Mouse (Mus musculus) kidney, adult 2 months (tissue): ENCODE data around the gene Mgat4d. TPM values are rescaled to one million over a fixed set of nuclear protein-coding genes. Genes with fewer than 3 reads are reported as not detected.
A peak's percentile ranks its signal among the peaks of the same experiment; 100 is the strongest.

Experiments
- DNase-seq: peaks from one replicate; pipeline ENCODE4 v3.0.0; 2021
- H3K27ac ChIP-seq: fragments of 200-500 bp; 2 replicates; pipeline ENCODE4 v1.5.1; 2012; ENCODE audit warnings: low read depth, low read length, control low read depth, inconsistent platforms; ENCODE audit not compliant: insufficient read depth
- H3K27me3 ChIP-seq: fragments of 200-500 bp; replicated peaks from 2 replicates; pipeline ENCODE4 v1.6.1; 2012; ENCODE audit warnings: mild to moderate bottlenecking, moderate library complexity, low read length, inconsistent platforms; ENCODE audit not compliant: control insufficient read depth, insufficient read depth
- H3K36me3 ChIP-seq: fragments of 200-500 bp; 2 replicates; pipeline ENCODE4 v1.6.1; 2012; ENCODE audit warnings: mild to moderate bottlenecking, moderate library complexity, low read length, inconsistent platforms; ENCODE audit not compliant: control insufficient read depth, insufficient read depth
- H3K4me1 ChIP-seq: fragments of 200-500 bp; 2 replicates; pipeline ENCODE4 v1.6.1; 2011; ENCODE audit warnings: low read length; ENCODE audit not compliant: control insufficient read depth, insufficient read depth
- H3K4me3 ChIP-seq: fragments of 200-500 bp; 2 replicates; pipeline ENCODE4 v1.5.1; 2011; ENCODE audit warnings: mild to moderate bottlenecking, low read depth, low read length, control low read depth; ENCODE audit not compliant: insufficient read depth
- CTCF ChIP-seq: fragments of 200-500 bp; conservative IDR thresholded peaks from 2 replicates; pipeline ENCODE4 v1.5.1; 2011; ENCODE audit warnings: low read depth, mild to moderate bottlenecking, control low read depth, low read length, moderate library complexity, mixed read lengths; ENCODE audit not compliant: insufficient read depth, insufficient read length
- POLR2A ChIP-seq: fragments of 200-500 bp; IDR thresholded peaks from one replicate; pipeline ENCODE4 v1.6.1; 2011; ENCODE audit warnings: low read depth, low read length, control low read depth
- WGBS: fragments of 180-500 bp; shearing (Covaris S2); methylation state at CpG from one replicate; pipeline ENCODE4 v1.1.7; 2018; 5-methylcytosine and 5-hydroxymethylcytosine counted together
- polyA plus RNA-seq: library from polyadenylated mRNA; depleted of rRNA; stranded (reverse); fragments of >200 nt; gene quantifications from 2 replicates; pipeline ENCODE4 v1.2.3, GENCODE M21; 2012

Gene Mgat4d
- polyA plus RNA-seq, 1 experiment, result not detected

DNA sequence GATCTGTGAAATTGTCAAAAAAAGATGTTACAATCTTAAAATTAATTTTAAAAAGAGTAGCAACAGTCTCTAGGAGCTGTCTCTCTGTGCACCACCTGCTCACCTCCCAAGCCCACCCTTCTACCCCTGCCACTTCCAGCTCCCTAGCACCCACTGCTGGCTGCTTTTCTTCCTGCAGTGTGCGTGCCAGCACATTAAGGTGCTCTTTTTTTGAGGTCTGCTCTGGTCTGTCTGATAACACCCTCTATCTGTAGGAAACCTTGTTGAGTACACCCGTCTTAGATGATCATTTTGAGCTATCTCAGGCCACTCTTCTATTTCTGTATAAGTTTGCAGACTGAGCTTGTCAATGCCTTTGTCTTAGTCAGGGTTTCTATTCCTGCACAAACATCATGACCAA lies 25.2 kb upstream of the Mgat4d start:
- Histone ChIP-seq H3K4me3 (no peak overlapping the region), H3K4me1 (no peaks in the 10 kb centered on the region), H3K27me3 (no peaks in the 10 kb centered on the region), H3K36me3 (no peaks in the 10 kb centered on the region; the same call in 1 of the 2 replicates), H3K27ac (no peak overlapping the region)
- TF ChIP-seq POLR2A, result no peak
- TF ChIP-seq CTCF, result no peak
- no peak for DNase-seq
- 93% methylated on average over 2 of the region's 2 CpGs for whole genome bisulfite sequencing

DNA sequence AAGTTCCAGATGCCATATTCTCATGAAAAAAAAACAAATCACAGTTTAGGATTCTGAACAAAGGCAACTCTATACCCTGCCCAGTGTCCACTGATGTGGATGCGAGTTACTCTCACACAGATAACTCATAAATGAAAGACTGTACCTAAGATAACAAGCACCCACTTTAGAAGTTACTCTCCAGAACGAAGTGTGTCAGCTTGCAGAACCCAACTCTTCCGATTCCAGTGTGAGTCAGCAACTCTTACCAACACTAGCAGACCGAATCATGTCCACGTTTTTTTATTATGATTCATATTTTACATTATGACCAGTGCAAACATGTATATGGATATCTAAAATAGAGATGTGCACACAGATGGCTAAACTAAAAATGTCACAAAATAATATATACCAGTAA lies 20.4 kb upstream of the Mgat4d start:
- WGBS, result 91% methylated on average over 5 of the region's 5 CpGs
- TF ChIP-seq POLR2A (no peak), CTCF (no peak)
- no peak overlapping the region for H3K4me3 ChIP-seq
- no peak for DNase-seq
- H3K4me1 ChIP-seq, result peaks cover 3% of the 10 kb centered on the region; the same call in 1 of the 2 replicates
- H3K36me3 ChIP-seq, result no peaks in the 10 kb centered on the region
- no peaks in the 10 kb centered on the region for H3K27me3 ChIP-seq
- H3K27ac ChIP-seq, result no peak overlapping the region

DNA sequence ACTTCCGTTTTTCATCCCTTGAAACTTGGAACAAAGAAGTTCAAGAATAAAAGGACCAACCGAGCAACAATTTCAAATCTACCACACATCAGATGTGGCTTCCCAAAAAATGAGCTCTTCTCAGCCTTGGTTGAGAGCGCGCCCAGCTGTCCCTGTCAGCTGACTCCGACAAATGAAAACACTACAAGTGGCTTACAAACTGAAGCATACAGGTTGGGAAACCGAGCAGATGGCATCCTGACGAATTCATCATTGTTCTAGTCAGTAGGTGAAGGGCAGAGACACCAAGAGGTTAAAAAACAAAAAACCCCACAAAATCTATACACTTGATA lies 16.7 kb upstream of the Mgat4d start:
- H3K4me1 ChIP-seq, result peaks cover 5% of the 10 kb centered on the region; the same call in 1 of the 2 replicates
- no peaks in the 10 kb centered on the region for H3K27me3 ChIP-seq
- DNase-seq, result peak; percentile 14
- peak overlapping the region; percentile 99 for H3K4me3 ChIP-seq
- TF ChIP-seq POLR2A (no peak), CTCF (no peak)
- WGBS, result 13% methylated on average over 7 of the region's 7 CpGs
- no peak overlapping the region for H3K27ac ChIP-seq
- H3K36me3 ChIP-seq, result no peaks in the 10 kb centered on the region

DNA sequence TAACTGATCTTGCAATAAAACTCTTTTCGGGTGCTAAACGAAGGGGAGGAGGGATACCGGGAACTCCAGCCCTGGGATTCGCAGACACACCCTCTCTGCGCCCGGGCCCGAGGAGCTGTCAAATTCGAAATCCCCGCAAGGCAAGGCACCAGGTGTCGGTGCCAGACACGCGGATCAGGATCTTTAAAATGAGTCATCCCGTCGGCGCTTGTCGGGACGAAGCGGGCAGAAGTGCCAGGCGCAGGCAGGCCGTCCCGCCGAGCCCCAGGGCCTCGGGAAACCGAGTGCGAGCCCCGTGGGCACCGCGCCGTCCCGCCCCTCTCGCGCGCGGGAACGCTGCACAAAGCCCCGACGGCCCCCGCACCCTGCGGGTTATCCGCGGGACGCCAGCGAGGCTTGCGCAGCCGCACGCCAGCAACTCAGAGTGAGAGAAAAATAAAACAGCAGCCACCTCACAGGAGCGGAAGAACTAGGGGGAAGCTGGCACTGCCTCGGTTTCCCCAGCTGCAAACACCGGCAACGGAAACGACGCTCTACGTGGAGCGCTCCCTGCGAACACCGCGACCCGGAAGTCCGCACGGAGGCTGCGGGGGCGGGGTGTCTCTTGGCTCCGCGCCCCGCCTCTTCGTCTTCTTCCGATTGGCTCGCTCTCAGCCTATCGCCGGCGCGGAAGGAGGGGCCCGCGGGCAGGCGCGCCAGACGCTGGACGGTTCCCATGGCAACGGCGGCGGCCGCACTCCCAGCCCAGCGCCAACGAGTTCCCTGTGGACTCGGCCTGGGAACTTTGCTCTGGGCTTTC lies 16.2 kb upstream of the Mgat4d start, which contains the start of gene Elmod2:
Gene Elmod2 (minus strand): TSS at position 588 of the 799 bp plus-strand sequence.
- TF ChIP-seq POLR2A, result peak; percentile 61
- TF ChIP-seq CTCF, result no peak
- WGBS, result under 1% methylated on average over 85 of the region's 85 CpGs

DNA sequence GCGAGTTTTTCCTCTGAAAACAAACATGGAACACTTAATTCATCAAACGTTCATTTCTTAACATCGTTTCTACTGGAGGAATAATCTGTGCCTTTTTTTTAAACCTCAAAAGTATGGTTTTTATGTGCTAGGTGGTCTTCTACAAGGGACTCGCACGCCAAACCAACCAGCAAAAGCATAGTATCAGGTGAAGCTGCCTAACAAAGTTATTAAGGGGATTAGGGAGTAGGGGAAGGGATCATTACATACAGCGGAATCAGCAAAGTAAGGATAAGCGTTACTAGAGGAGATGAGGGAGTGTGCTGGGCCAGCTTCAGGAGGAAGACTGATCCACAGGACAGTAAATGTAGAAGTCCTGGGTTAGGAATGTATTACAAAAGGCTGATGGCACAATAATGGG lies 15.4 kb upstream of the Mgat4d start:
- peaks cover 5% of the 10 kb centered on the region; the same call in 1 of the 2 replicates for H3K4me1 ChIP-seq
- peak overlapping the region; percentile 72; the same call in 1 of the 2 replicates for H3K27ac ChIP-seq
- no peak for TF ChIP-seq CTCF
- TF ChIP-seq POLR2A, result no peak
- H3K4me3 ChIP-seq, result peak overlapping the region; percentile 48
- DNase-seq, result no peak
- 15% methylated on average over 7 of the region's 7 CpGs for WGBS
- no peaks in the 10 kb centered on the region for H3K27me3 ChIP-seq
- no peaks in the 10 kb centered on the region for H3K36me3 ChIP-seq

More for the DNA sequence above, 16.2 kb upstream of the Mgat4d start, which contains the start of gene Elmod2:
- H3K4me1 ChIP-seq, result peaks cover 5% of the 10 kb centered on the region; the same call in 1 of the 2 replicates
- peak within 1 kb of the TSS; percentile 99 for H3K4me3 ChIP-seq
- DNase-seq, result peak; percentile 99
- H3K27me3 ChIP-seq, result no peaks in the 10 kb centered on the region
- peak within 1 kb of the TSS; percentile 72; the same call in 1 of the 2 replicates for H3K27ac ChIP-seq
- H3K36me3 ChIP-seq, result no peaks in the 10 kb centered on the region

DNA sequence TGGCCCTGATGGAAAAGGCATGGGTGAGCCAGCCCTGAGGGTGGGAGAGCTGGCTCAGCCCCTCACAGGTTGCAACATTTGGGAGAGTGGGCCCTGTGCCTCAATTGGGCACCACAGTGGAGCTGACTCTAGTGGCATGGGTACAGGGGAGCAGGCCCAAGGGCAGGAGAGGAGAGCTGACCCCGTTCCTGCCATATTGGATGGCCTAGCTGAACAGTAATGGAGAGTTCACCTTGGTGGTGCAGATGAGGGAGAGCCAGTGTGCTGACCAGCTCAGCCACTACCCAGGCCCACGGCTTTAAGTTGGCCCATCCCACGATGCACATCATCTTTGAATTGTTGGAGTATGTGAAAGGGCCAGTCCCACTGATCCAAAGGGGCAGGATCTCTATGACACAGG lies 6.2 kb upstream of the Mgat4d start:
- TF ChIP-seq CTCF, result no peak
- TF ChIP-seq POLR2A, result no peak
- H3K36me3 ChIP-seq, result no peaks in the 10 kb centered on the region
- H3K27ac ChIP-seq, result no peak overlapping the region
- no peaks in the 10 kb centered on the region for H3K4me1 ChIP-seq
- no peak overlapping the region for H3K4me3 ChIP-seq
- no peaks in the 10 kb centered on the region for H3K27me3 ChIP-seq
- 83% methylated on average over 3 of the region's 3 CpGs for WGBS
- DNase-seq, result no peak

DNA sequence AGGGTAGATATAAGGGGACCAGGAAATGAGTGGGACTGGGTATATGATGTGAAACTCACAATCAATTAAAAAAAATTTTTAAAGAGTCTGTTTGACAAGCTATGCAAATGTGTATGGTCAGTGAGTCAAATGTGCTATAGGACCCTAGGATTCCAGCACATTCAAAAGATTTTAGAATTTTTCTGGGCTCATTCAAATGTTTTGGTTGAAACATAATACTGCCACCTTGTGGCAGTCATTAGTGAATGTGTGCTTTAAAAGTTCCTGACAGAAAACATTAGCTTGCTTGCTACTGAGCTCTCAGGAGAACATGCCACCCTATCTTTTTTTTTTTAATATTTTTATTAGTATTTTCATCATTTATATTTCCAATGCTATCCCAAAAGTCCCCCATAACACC lies 5.6 kb upstream of the Mgat4d start:
- DNase-seq, result peak; percentile 31

More for the DNA sequence above, 5.6 kb upstream of the Mgat4d start:
- Histone ChIP-seq H3K27me3 (no peaks in the 10 kb centered on the region; the same call in 1 of the 2 replicates), H3K27ac (no peak overlapping the region), H3K36me3 (no peaks in the 10 kb centered on the region), H3K4me1 (no peaks in the 10 kb centered on the region), H3K4me3 (no peak overlapping the region)
- TF ChIP-seq CTCF, result peak; percentile 21; the same call in 1 of the 2 replicates
- TF ChIP-seq POLR2A, result no peak
